ENCODE assay signal across 9 mouse cellular contexts in the genomic region with DNA sequence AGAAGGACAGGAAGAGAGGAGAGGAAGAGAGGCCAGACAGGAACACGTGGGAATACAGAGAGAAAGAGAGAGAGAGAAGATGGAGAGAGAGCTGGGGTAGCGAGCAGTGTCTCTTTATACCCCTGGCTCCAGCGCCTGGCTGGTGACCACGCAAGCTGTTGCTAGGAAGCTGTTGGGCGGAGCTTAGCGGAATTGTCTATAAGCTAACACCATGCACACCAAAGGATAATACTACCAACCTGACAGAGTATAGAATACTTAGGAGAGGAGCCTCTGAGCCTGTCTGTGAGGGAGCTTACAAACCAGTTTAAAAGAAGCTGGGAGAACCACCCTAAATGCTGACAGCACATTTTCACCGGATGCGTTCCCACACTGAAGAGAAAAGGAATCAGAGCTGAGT.
DNase-seq lines count a peak whose midpoint lies in the region; ATAC-seq and TF ChIP-seq lines count a peak whose summit lies in the region.
"Had no signal": no experiment of that assay in that cellular context is flagged by ENCODE, and none has a peak within 500 bp of the region (broad histone marks: within the 10 kb centered on the region; RNA-seq: fewer than 3 reads in every experiment).

No protein-coding gene starts in this region.

- WGBS in kidney, embryonic 14.5 days: 71% methylated on average over 7 of the region's 8 CpGs
- WGBS in forebrain, postnatal 0 days: 55% methylated on average over 8 of the region's 8 CpGs
- 41% methylated on average over 8 of the region's 8 CpGs for WGBS in midbrain, postnatal 0 days

- peak overlapping the region; percentile 65; the same call in 1 of the 2 replicates for H3K27ac ChIP-seq in kidney, embryonic 14.5 days (ENCODE audit: low read depth, low read length)
- H3K27ac ChIP-seq in forebrain, postnatal 0 days (ENCODE audit: low read depth, low read length): no peak overlapping the region
- no peak overlapping the region for H3K27ac ChIP-seq in midbrain, postnatal 0 days (ENCODE audit: low read depth, low read length)

- H3K4me3 ChIP-seq in kidney, embryonic 14.5 days (ENCODE audit: low read length): no peak overlapping the region
- no peak overlapping the region for H3K4me3 ChIP-seq in forebrain, postnatal 0 days (ENCODE audit: low read depth, low read length)
- no peak overlapping the region for H3K4me3 ChIP-seq in midbrain, postnatal 0 days (ENCODE audit: low read depth, low read length)

- no peaks in the 10 kb centered on the region for H3K9me3 ChIP-seq in kidney, embryonic 14.5 days (ENCODE audit: control insufficient read depth, low read length)
- no peaks in the 10 kb centered on the region for H3K9me3 ChIP-seq in forebrain, postnatal 0 days (ENCODE audit: low read length)
- no peaks in the 10 kb centered on the region for H3K9me3 ChIP-seq in midbrain, postnatal 0 days (ENCODE audit: low read length)

- H3K9ac ChIP-seq in kidney, embryonic 14.5 days (ENCODE audit: low read depth, low read length): no peak overlapping the region
- no peak overlapping the region for H3K9ac ChIP-seq in forebrain, postnatal 0 days
- no peak overlapping the region for H3K9ac ChIP-seq in midbrain, postnatal 0 days (replicated peaks; ENCODE audit: low read length, poor library complexity, severe bottlenecking)

- no peak for DNase-seq in kidney, postnatal 25 days
- DNase-seq in forebrain, postnatal 0 days: peak; percentile 30
- DNase-seq in layer of hippocampus, postnatal 14 days (ENCODE audit: low spot score in 2 of 2): peak; percentile 33 to 44
- DNase-seq in midbrain, postnatal 0 days (ENCODE audit: low spot score): peak; percentile 42
- DNase-seq in gastrocnemius, postnatal 36 days: no peak
- no peak for DNase-seq in yolk sac, embryonic 10.5 days (ENCODE audit: low spot score)
- DNase-seq: thymus, postnatal 4 days had no signal

- no peak overlapping the region for H3K4me2 ChIP-seq in kidney, embryonic 14.5 days (replicated peaks; ENCODE audit: low read depth, low read length)
- peak overlapping the region; percentile 6; the same call in 1 of the 2 replicates for H3K4me2 ChIP-seq in forebrain, postnatal 0 days (ENCODE audit: low read depth)
- no peak overlapping the region for H3K4me2 ChIP-seq in midbrain, postnatal 0 days (ENCODE audit: low read depth, low read length, poor library complexity, severe bottlenecking)

- ATAC-seq in kidney, embryonic 14.5 days (ENCODE audit: low FRiP score, low TSS enrichment): peak; percentile 41; the same call in 1 of the 2 replicates
- ATAC-seq in forebrain, postnatal 0 days: peak; percentile 43
- ATAC-seq in midbrain, postnatal 0 days (ENCODE audit: low FRiP score): no peak
- no peak for ATAC-seq in activated CD4-positive, CD25-positive, alpha-beta regulatory T cell, adult 4 months

- intact Hi-C loops in gastrocnemius, postnatal 36 days (cut with DNase I): no loop called here

- no peaks in the 10 kb centered on the region for H3K27me3 ChIP-seq in kidney, embryonic 14.5 days (ENCODE audit: control insufficient read depth, insufficient read depth, low read length)
- no peaks in the 10 kb centered on the region for H3K27me3 ChIP-seq in forebrain, postnatal 0 days (ENCODE audit: insufficient read depth, low read length)
- no peaks in the 10 kb centered on the region for H3K27me3 ChIP-seq in midbrain, postnatal 0 days (ENCODE audit: insufficient read depth, low read length)

- no peaks in the 10 kb centered on the region for H3K36me3 ChIP-seq in kidney, embryonic 14.5 days (ENCODE audit: control insufficient read depth, insufficient read depth, low read length)
- no peaks in the 10 kb centered on the region for H3K36me3 ChIP-seq in forebrain, postnatal 0 days (ENCODE audit: insufficient read depth)
- H3K36me3 ChIP-seq in midbrain, postnatal 0 days (ENCODE audit: insufficient read depth, low read length): no peaks in the 10 kb centered on the region

- no peaks in the 10 kb centered on the region; the same call in 1 of the 2 replicates for H3K4me1 ChIP-seq in kidney, embryonic 14.5 days (ENCODE audit: control insufficient read depth, insufficient read depth, low read length)
- no peaks in the 10 kb centered on the region for H3K4me1 ChIP-seq in forebrain, postnatal 0 days (ENCODE audit: insufficient read depth)
- H3K4me1 ChIP-seq in midbrain, postnatal 0 days (ENCODE audit: insufficient read depth, low read length): no peaks in the 10 kb centered on the region

- no peak for TF ChIP-seq CTCF in forebrain, postnatal 0 days (IDR thresholded peaks at IDR 0.05; ENCODE audit: low read depth)
- TF ChIP-seq CTCF in midbrain, postnatal 0 days (IDR thresholded peaks at IDR 0.05): no peak

Comparison
In these comparisons a context has a peak if more than half of its experiments do, and no peak if none do; other contexts are left out.
1. ATAC-seq: peak in kidney, embryonic 14.5 days (single experiment) and forebrain, postnatal 0 days (single experiment); none in midbrain, postnatal 0 days (single experiment) and activated CD4-positive, CD25-positive, alpha-beta regulatory T cell, adult 4 months (single experiment).
2. DNase-seq: peak in forebrain, postnatal 0 days (single experiment), layer of hippocampus, postnatal 14 days (2 of 2) and midbrain, postnatal 0 days (single experiment); none in kidney, postnatal 25 days (0 of 2), gastrocnemius, postnatal 36 days (0 of 2) and yolk sac, embryonic 10.5 days (single experiment).